7 mouse cellular contexts compared by ENCODE assay signal in genomic region chr4:155219271-155220212, GRCm38 (mm10). TPM values are rescaled to one million over a fixed set of nuclear protein-coding genes. Genes with fewer than 3 reads are reported as not detected.
A peak's percentile ranks its signal among the peaks of the same experiment; 100 is the strongest.
DNase-seq lines count a peak whose midpoint lies in the region; ATAC-seq lines count a peak whose summit lies in the region.

No protein-coding gene starts in this region.

- H3K4me1 ChIP-seq in megakaryocyte, embryonic 14.5 days = peaks cover 85% of the 10 kb centered on the region
- H3K4me1 ChIP-seq in forebrain, embryonic 11.5 days (replicated peaks; ENCODE audit: control insufficient read depth, insufficient read depth, low read length) = peaks cover 52% of the 10 kb centered on the region
- peaks cover 71% of the 10 kb centered on the region for H3K4me1 ChIP-seq in limb, embryonic 13.5 days
- H3K4me1 ChIP-seq in stomach, embryonic 15.5 days = peaks cover 58% of the 10 kb centered on the region

- H3K4me2 ChIP-seq in forebrain, embryonic 11.5 days (ENCODE audit: low read depth, low read length, severe bottlenecking) = peak overlapping the region; percentile 99
- peak overlapping the region; percentile 96 for H3K4me2 ChIP-seq in limb, embryonic 13.5 days (replicated peaks)
- H3K4me2 ChIP-seq in stomach, embryonic 15.5 days = peak overlapping the region; percentile 88

- peak overlapping the region; percentile 96 for H3K4me3 ChIP-seq in megakaryocyte, embryonic 14.5 days (replicated peaks)
- H3K4me3 ChIP-seq in forebrain, embryonic 11.5 days (ENCODE audit: low read depth, low read length) = peak overlapping the region; percentile 96
- peak overlapping the region; percentile 98 for H3K4me3 ChIP-seq in limb, embryonic 13.5 days
- H3K4me3 ChIP-seq in stomach, embryonic 15.5 days (replicated peaks) = peak overlapping the region; percentile 79

- 71% methylated on average over 12 of the region's 12 CpGs for WGBS in forebrain, embryonic 11.5 days
- WGBS in limb, embryonic 13.5 days = 56% methylated on average over 12 of the region's 12 CpGs
- WGBS in stomach, embryonic 15.5 days = 34% methylated on average over 12 of the region's 12 CpGs

- H3K9ac ChIP-seq in forebrain, embryonic 11.5 days (ENCODE audit: low read length) = peak overlapping the region; percentile 96
- H3K9ac ChIP-seq in limb, embryonic 13.5 days = peak overlapping the region; percentile 100
- H3K9ac ChIP-seq in stomach, embryonic 15.5 days = peak overlapping the region; percentile 29; the same call in 1 of the 2 replicates

- no peak for ATAC-seq in megakaryocyte, adult 5-6 weeks (ENCODE audit: poor library complexity, severe bottlenecking)
- ATAC-seq in forebrain, embryonic 11.5 days (replicated peaks; ENCODE audit: low FRiP score) = no peak
- no peak for ATAC-seq in limb, embryonic 13.5 days (ENCODE audit: low FRiP score, low read depth)
- ATAC-seq in stomach, embryonic 15.5 days (ENCODE audit: insufficient read depth, low FRiP score, low read depth) = no peak
- no peak for ATAC-seq in frontal cortex, adult (ENCODE audit: low TSS enrichment)

- peaks cover 53% of the 10 kb centered on the region for H3K36me3 ChIP-seq in megakaryocyte, embryonic 14.5 days (replicated peaks; ENCODE audit: low read length)
- H3K36me3 ChIP-seq in forebrain, embryonic 11.5 days (ENCODE audit: control insufficient read depth, insufficient read depth, low read length) = no peaks in the 10 kb centered on the region; the same call in 1 of the 2 replicates
- H3K36me3 ChIP-seq in limb, embryonic 13.5 days = peaks cover 14% of the 10 kb centered on the region
- H3K36me3 ChIP-seq in stomach, embryonic 15.5 days = no peaks in the 10 kb centered on the region

- DNase-seq in forebrain, embryonic 11.5 days (ENCODE audit: low spot score) = no peak
- no peak for DNase-seq in ovary, postnatal 14 days (ENCODE audit: low spot score)

- H3K9me3 ChIP-seq in megakaryocyte, embryonic 14.5 days = no peaks in the 10 kb centered on the region
- no peaks in the 10 kb centered on the region for H3K9me3 ChIP-seq in forebrain, embryonic 11.5 days (ENCODE audit: control insufficient read depth, low read length)
- H3K9me3 ChIP-seq in limb, embryonic 13.5 days = no peaks in the 10 kb centered on the region
- H3K9me3 ChIP-seq in stomach, embryonic 15.5 days = no peaks in the 10 kb centered on the region

- H3K27ac ChIP-seq in forebrain, embryonic 11.5 days (ENCODE audit: low read depth, low read length) = no peak overlapping the region
- H3K27ac ChIP-seq in limb, embryonic 13.5 days = 0 out of 2 replicates have a peak overlapping the region, but pooled peaks have one; percentile 15
- H3K27ac ChIP-seq in stomach, embryonic 15.5 days = no peak overlapping the region

- H3K27me3 ChIP-seq in megakaryocyte, embryonic 14.5 days (replicated peaks) = no peaks in the 10 kb centered on the region
- no peaks in the 10 kb centered on the region for H3K27me3 ChIP-seq in forebrain, embryonic 11.5 days (ENCODE audit: control insufficient read depth, insufficient read depth, low read length)
- H3K27me3 ChIP-seq in limb, embryonic 13.5 days = no peaks in the 10 kb centered on the region
- H3K27me3 ChIP-seq in stomach, embryonic 15.5 days (replicated peaks) = no peaks in the 10 kb centered on the region

RNA-seq across cellular contexts. Expression of gene Ski, which starts 2.9 kb away (rescaled TPM):
- polyA plus RNA-seq in megakaryocyte, embryonic 14.5 days (2012; ENCODE audit: insufficient read depth, low replicate concordance) = 31.5 and 38.7 TPM in 2 replicates
- total RNA-seq in megakaryocyte, adult 5-6 weeks (2015) = 41.5 and 42.9 TPM in 2 replicates
- total RNA-seq in megakaryocyte, adult 5-6 weeks (2017) = 12.4 and 13.3 TPM in 2 replicates
- 14.1 and 14.7 TPM in 2 replicates for polyA plus RNA-seq in forebrain, embryonic 11.5 days (2014; fragmentation: Nextera tagmentation; extraction: Ambion mirVana)
- polyA plus RNA-seq in limb, embryonic 13.5 days (2015; fragmentation: Nextera tagmentation; extraction: Ambion mirVana) = 24.4 and 24.8 TPM in 2 replicates
- 16.2 and 16.6 TPM in 2 replicates for polyA plus RNA-seq in stomach, embryonic 15.5 days (2015; fragmentation: Nextera tagmentation; extraction: Ambion mirVana)

RNA-seq across cellular contexts. Expression of gene Faap20, which starts 30.1 kb away (rescaled TPM):
- polyA plus RNA-seq in megakaryocyte, embryonic 14.5 days (2012; ENCODE audit: insufficient read depth, low replicate concordance) = 51.4 and 87.5 TPM in 2 replicates
- total RNA-seq in megakaryocyte, adult 5-6 weeks (2015) = 32.6 and 34.2 TPM in 2 replicates
- total RNA-seq in megakaryocyte, adult 5-6 weeks (2017) = 11.7 and 18.3 TPM in 2 replicates
- polyA plus RNA-seq in forebrain, embryonic 11.5 days (2014; fragmentation: Nextera tagmentation; extraction: Ambion mirVana) = 105 and 107 TPM in 2 replicates
- polyA plus RNA-seq in limb, embryonic 13.5 days (2015; fragmentation: Nextera tagmentation; extraction: Ambion mirVana) = 92.1 and 97.8 TPM in 2 replicates
- polyA plus RNA-seq in stomach, embryonic 15.5 days (2015; fragmentation: Nextera tagmentation; extraction: Ambion mirVana) = 64.5 and 65.8 TPM in 2 replicates

Comparison
In these comparisons a context has a peak if more than half of its experiments do, and no peak if none do; other contexts are left out.
1. H3K9ac ChIP-seq: peak in every context shown above with its lines; median percentile 100 in limb, embryonic 13.5 days; 96 in forebrain, embryonic 11.5 days; 29 in stomach, embryonic 15.5 days.